Mouse (Mus musculus) frontal cortex, adult 2 months (tissue): ENCODE results near the gene Eif2b3. TPM values are rescaled to one million over a fixed set of nuclear protein-coding genes. Genes with fewer than 3 reads are reported as not detected.

Experiments
- DNase-seq, 2 experiments: peaks; one replicate each; pipeline ENCODE4 v3.0.0; 2022; ENCODE audit warnings: low spot score in 1 of 2; ENCODE audit errors: extremely low spot score in 1 of 2
- polyA plus RNA-seq: library from polyadenylated mRNA; depleted of rRNA; stranded (reverse); fragments of >200 nt; gene quantifications from 2 replicates; pipeline ENCODE4 v1.2.3, GENCODE M21; 2012; rRNA removed

Eif2b3 gene
- polyA plus RNA-seq, result 18.9 and 19.7 TPM in 2 replicates

DNA sequence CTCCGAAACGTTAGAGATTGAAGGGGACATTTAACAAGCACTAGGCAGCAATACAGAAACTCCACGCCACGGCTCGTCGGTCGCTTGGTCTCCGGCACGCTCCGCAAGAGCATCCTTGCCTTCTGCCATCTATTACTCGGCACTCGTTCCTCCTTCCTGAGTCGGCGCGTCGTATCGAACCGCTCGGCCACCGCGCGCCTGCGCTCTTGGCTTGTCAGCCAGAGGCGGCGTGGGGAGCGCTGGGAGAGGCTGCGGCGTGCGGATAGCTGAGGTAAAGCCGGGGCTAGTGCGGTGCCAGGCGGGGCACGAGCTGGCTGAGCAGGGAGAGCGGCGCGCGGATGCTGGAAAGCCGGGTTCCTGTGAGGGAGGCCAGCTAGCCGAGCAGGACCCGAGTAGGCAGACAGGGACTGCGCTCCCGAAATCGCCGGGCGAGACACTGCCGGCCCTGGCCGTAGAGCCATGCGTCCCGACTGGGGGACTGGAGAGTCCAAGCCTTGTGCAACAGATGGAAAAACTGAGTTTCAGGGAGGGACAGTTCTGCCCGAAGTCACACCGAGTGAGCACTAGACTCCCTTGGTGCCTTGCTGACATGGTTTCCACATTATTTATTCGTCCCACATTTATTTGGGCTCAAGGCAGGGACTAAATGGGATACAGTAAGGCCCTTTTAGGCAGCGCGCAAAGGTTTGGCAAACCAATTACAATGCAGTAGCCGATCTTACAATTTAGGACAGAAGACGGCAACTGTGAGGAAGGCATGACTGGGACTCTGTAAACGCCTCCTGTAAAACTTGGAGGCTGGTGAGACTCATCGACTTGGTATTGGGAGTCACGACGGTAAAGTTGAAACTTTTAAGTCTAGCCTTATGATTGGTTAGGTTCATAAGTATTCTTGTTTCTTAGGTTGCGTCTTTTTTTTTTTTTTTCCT lies at the start of gene Eif2b3:
Eif2b3 (plus strand) TSS at position 197 of the 929 bp plus-strand sequence.
- DNase-seq, result peak; percentile 81 to 92

DNA sequence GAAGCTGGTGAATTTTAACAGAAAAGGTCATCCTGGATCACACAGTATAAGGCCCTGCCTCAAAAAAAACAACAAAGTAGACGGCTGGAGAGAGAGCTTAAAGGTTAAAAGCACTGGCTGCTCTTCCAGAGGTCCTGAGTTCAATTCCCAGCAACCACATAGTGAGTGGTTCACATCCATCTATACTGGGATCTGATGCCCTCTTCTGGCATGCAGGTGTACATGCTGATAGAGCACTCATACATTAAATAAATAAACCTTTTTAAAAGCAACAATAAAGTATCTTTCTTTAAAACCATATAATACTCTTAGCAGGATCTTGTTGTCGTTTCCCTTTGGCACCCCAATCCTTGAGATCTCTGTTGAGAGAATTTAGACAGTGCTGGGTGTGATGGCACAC lies 42.7 kb upstream of the Eif2b3 start:
- DNase-seq, result no peak

DNA sequence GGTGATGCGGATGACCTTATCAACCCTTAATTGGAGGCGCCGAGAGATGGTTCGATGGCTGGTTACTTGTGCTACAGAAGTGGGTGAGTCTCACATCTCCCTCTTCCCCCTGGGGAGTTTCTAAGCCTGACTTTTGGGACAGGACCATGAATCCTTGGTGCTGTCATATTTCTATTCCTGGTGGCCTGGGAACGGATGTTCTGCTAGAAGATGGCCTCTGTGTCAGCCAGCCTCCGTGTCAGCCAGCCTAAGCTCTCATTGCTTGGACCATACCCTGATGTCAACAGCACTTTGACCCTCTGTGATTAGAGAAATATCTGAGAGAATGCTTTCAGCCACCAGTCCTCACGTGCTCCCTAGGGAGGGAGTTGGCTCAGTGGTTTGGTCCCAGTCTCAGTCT lies 33.5 kb upstream of the Eif2b3 start:
- no peak for DNase-seq

DNA sequence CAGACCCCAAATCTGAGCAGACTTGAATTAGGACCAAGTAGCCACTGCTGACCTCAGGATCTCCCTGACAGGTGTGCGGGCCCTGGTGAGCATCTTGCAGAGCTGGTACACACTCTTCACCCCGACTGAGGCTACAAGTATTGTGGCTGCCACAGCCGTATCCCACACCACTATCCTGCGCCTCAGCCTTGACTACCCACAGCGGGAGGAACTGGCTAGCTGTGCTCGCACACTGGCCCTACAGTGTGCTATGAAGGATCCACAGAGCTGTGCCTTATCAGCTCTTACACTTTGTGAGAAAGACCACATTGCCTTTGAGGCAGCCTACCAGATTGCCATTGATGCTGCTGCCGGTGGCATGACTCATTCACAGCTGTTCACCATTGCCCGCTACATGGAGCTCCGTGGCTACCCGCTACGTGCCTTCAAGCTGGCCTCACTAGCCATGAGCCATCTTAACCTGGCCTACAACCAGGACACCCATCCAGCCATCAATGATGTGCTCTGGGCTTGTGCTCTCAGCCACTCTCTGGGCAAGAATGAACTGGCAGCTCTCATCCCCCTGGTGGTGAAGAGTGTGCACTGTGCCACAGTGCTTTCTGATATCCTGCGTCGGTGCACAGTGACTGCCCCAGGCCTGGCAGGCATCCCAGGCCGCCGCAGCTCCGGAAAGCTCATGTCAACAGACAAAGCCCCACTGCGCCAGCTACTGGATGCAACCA lies 32.6 kb upstream of the Eif2b3 start:
- DNase-seq, result peak in 1 of 2 experiments; percentile 76

DNA sequence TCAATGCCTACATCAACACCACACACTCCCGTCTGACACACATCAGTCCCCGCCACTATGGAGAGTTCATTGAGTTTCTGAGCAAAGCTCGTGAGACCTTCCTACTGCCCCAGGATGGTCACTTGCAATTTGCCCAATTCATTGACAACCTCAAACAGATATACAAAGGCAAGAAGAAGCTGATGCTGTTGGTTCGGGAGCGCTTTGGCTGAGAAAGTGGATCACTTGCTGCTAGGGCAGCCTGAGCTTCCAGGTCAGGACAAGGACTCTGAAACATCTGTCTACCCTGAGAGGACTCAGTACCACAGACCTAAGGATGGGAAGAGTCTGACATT lies 32.1 kb upstream of the Eif2b3 start:
- DNase-seq, result no peak

DNA sequence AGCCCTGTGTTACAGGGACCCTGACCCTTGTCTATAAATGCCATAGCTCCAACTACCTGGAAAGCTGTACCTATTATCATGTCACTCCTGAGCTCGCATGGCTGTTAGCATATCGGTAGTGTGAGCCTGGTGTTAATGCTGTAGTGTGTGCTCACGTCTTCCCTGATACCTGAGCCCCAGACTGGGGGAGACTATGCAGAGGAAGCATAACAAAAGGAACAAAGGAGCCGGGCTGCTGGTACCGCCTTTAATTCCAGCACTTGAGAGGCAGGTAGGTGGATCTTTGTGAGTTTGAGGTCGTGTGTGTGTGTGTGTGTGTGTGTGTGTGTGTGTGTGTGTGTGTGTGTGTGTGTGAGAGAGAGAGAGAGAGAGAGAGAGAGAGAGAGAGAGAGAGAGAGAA lies 29.5 kb upstream of the Eif2b3 start:
- no peak for DNase-seq

DNA sequence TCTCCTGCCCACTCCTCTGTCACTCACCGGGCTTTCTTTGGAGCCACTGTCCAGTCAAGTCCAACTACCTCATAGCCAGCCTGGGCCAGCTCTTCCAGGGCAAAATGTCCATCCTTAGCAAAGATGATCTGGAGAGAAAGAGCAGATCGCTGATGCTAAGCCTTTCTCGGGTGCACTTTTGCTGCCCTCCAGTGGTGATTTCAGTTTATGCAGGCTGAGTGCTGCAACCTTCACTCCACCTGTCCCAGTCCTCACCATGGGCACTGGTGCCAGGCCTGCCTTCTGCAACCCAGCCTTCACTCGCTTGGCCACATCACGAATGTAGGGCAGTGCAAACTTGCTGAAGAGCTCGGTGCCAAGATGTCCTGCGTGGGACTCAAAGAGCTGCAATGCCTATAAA lies 27.8 kb upstream of the Eif2b3 start:
- peak; percentile 63 to 95 for DNase-seq

DNA sequence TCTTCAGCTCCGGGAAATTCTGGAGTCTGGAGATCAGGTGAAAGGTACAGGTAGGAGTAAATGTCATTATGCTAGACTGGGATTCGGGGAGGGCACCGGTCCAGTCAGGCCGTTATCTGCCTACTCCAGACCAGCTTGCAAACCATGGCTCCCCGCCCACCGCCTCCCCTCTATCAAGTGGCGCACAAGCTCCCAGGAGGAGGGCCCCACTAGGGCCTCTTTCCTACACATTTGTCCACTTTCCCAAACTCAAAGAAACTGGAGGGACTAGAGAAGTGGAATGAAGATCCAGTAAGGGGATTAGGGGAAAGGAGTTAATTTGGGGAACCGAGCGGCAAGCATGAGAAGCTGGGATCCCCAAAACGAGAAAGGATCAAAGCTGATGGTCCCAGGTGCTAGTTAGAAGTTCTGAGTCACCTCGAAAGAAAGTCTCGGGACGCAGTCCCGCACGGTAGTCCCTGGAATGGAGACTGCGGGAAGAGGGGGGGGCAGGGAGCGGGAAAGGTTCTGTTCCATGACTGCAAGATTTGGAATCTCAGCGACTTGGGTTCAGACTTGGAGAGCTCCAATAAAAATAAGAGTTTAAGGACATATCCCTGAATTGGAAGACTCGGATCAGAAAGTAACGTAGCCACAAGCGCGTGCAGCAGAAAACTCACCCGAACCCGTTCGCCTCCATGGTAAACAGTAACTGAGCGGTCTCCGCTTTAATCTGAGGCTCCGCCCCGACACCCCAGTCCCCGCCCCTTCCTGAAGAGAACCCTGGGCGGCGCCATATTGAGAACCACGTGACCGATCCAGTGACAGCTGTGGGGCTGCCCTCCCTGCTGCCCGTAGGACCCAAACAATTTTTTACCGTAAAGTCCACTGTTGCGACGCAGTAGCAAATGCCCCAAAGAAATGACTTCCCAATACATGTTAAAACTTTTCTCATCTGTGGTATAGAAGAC lies 25.3 kb upstream of the Eif2b3 start, which contains the start of gene Urod:
Urod (minus strand) TSS at position 742 of the 950 bp plus-strand sequence.
- peak; percentile 92 to 97 for DNase-seq

DNA sequence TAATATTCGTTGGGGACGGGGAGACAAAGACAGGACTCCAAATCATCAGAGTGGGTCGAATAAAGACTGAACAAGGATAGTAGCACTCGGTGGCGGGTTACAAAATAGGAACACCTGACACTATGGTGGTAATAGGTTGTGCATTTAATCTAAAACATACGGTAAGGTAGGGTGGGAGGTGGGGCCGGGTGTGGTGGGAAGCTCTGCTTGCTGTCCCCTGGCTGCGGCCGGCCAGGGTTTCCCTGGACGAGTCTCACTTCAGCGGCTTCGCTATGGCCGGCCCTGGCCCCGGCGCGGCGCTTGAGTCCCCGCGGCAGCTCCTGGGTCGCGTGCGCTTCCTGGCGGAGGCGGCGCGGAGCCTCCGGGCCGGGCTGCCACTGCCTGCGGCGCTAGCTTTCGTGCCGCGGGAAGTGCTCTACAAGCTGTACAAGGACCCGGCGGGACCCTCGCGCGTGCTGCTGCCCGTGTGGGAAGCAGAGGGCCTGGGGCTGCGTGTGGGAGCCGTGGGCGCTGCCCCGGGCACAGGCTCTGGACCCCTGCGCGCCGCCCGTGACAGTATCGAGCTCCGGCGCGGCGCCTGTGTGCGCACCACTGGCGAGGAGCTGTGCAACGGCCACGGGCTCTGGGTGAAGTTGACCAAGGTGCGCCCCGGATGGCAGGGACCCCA lies 23.9 kb upstream of the Eif2b3 start, which contains the start of gene Hectd3:
Hectd3 (plus strand) TSS at position 187 of the 667 bp plus-strand sequence.
- DNase-seq, result peak in 1 of 2 experiments; percentile 73

DNA sequence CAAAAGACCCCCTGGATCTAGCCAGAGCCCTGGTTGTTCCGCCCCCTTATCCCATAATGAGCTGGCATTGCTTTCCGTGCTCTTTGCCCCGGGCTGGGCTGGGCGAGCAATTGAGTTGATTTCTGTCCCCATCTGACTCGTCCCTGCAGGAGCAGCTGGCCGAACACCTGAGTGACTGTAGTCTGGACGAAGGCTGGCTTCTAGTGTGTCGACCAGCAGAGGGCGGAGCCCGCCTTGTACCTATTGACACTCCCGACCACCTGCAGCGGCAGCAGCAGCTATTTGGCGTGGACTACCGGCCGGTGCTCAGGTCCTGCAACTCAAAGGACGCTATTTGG lies 23.4 kb upstream of the Eif2b3 start:
- DNase-seq, result no peak

DNA sequence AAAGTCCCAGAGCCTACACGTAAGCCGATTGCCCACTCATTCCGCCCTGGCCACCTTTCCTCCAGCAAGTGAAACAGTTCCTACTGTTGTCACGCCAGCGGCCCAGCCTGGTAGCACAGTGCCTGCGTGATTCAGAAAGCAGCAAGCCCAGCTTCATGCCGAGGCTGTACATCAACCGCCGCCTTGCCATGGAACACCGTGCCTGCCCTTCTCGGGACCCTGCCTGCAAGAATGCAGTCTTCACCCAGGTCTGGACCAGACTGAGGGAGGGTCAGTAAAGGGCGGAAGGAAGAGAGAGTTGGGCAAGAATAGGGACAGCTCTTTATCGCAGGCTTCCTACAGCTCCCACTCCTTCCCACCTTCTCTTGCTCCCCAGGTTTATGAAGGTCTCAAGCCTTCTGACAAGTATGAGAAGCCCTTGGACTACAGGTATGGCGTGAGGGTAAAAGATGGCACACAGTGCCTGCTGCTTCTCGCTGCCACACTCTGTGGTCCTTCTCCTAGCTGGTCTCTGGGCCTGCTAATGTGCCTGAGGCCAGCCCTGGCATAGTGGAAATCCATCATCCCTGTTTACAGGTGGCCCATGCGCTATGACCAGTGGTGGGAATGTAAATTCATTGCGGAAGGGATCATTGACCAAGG lies 19.6 kb upstream of the Eif2b3 start:
- no peak for DNase-seq

DNA sequence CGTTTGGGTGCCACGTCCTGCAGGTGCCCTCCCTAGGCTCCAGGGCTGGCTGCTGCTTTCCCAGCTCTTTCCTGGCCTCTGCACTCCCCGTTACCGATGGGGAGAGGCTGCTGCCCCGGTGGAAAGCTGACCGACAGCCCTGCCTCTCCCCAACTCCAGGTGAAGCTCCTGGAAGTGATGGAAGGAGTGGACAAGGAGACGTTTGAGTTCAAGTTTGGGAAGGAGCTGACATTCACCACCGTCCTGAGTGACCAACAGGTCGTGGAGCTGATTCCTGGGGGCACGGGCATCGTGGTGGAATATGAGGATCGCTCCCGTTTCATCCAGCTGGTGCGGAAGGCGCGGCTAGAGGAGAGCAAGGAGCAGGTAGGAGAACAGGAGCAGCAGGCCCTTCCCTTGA lies 17.2 kb upstream of the Eif2b3 start:
- DNase-seq, result no peak

DNA sequence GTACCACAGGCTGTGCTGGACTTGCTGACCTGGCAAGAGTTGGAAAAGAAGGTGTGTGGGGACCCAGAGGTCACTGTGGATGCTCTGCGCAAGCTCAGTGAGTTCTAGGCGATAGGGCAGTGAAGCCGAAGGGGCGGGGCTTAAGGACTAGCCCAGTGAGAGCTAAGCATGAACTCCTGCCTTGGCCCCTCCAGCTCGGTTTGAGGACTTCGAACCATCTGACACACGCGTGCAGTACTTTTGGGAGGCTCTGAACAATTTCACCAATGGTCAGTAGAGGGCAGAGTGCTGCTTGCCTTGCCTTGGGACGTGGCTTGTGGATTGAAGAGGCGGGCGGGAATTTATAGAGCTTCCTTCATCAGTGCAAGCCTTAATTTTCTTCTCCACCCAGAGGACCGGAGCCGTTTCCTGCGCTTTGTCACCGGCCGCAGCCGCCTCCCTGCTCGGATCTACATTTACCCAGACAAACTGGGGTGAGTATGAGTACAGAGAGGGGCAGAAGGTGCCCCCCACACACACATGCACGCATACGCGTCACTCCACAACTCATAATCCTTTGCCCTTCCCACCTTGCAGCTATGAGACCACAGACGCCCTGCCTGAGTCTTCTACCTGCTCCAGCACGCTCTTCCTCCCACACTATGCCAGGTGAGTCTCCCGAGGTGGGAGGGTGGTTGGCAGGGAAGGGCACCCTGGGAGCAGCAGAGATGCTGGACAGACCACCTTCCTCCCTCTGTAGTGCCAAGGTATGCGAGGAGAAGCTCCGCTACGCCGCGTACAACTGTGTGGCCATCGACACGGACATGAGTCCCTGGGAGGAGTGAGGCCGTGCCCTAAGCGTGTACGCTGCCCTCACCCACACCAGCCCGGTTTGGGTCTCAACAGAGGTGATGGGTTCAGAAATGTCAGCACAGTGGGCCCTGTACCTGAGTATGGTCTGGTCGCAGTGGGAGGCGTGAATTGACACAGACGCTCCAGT lies 16.4 kb upstream of the Eif2b3 start:
- peak in 1 of 2 experiments; percentile 82 for DNase-seq

DNA sequence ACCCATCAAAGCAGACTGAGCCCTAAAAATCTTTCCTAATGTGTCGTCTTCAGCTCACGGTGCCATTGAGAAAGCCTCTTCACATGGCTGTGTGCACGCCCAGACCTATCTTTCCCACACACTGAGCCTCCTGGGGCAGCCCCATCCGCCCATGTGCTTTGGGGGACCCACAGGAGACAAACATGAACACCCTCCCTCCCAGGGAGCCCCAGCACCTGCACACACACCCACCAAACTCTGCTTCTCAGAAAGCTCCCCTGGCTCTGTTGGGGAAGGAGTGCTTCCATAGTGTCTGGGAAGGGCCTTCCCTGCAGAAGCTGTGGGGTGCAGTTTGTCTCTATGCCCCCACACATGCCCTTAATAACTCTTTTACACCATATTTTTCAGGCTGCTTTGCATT lies 14.6 kb upstream of the Eif2b3 start:
- no peak for DNase-seq

DNA sequence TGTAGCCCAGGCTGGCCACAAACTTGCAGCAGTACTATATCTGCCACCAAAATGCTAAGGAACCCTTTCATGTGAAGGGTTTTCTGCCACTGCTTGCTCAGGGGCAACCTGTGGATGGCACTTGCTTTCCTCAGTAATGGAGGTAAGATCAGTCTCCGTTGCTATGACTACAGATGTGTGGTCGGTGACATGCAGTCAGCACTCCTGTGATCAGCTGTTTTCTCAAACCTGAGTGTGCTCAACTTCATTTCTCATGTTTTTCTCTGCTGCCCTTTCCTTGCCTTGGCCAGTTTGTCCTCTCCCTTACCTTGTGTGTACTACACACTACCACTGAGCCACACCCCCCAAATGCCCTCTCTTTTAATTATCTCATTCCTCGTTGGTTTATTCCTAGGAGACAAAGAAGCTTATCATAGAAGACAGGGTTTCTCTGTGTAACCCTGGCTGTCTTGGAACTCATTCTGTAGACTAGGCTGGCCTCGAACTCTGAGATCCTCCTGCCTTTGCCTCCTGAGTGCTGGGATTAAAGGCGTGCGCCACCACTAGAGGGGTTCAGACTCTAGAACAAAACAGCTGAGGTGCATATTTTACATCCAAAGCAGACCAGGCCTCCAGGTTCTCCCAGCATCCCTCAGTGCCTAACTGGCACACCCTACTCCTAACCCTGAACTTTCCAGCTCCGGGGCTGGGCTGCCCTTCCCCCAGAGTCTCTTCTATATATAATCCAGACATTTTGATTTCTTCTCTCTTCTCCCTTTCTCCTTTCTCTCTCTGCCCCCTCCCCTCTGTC lies 13.4 kb upstream of the Eif2b3 start:
- no peak for DNase-seq

DNA sequence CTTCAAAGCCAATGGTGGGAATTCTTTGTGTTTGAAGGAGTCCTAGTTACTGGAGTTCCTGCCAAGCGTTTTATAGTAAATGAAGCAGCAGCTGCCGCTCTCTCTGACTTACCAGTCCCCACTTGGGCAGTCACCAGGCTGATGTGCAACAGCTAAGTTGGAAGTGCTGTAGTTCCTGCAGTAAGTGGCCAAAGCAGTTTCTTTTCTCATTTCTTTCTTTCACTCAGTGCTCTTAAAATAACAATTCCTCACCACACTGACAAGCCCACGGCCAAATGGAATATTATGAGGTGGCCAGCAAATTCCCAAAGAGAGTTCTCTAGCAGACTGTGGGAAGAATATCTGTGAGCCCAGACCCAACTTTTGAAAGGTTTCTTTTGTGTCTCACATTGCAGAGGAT lies 12.1 kb upstream of the Eif2b3 start:
- no peak for DNase-seq

DNA sequence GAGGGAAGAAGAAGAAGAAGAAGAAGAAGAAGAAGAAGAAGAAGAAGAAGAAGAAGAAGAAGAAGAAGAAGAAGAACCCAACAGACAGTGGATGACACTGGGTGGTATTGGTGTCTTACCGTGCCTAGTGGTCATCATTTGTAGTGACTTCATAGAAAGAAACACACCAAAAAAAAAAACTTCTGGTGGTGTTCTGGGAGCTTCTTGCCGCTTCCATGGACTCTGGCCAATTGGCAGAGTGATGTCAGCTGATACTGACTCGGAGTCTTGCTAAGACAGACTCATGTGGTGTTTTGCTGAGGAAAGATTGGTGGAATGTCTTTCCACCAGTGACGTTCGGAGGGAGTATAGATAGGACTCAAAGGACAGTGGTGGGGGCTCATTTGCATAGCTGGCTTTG lies 9.0 kb upstream of the Eif2b3 start:
- DNase-seq, result no peak

DNA sequence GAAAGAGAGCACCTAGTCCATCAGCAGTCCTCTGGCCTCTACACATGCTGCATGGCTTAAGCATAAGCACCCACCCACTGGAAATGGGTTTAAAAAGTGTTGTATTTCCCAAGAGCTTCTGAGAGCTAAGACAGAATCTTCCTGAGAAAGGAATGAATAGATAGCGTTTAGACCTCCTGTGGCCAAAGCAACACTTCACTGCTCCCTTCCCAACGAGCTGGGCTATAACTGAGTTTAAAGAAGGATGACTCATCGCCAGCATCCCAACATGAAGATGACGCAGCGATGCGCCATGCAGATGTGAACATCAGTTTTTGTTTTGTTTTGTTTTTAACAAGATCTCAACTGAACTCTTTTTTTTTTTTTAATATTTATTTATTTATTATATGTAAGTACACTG lies 5.6 kb upstream of the Eif2b3 start:
- no peak for DNase-seq
